Mouse (Mus musculus): ENCODE results near the gene Slc16a5.
"Not testable (repeated sequence)": the region's sequence is repeated elsewhere in the genome, so short reads cannot be mapped to it uniquely, and the experiment has no call there.

Slc16a5 gene

GRCm38 (mm10) chr11:115447321-115447885 is 14.9 kb upstream of the Slc16a5 start:
- DNase-seq (ENCODE audit: low read depth, low spot score): no peak

- DNase-seq (ENCODE audit: low read depth, low spot score): no peak
Observed at GRCm38 (mm10) chr11:115448075-115448474, 14.2 kb upstream of the Slc16a5 start.

GRCm38 (mm10) chr11:115448998-115449397 is 13.3 kb upstream of the Slc16a5 start:
- DNase-seq (ENCODE audit: low read depth, low spot score): no peak

GRCm38 (mm10) chr11:115450176-115450575 is 12.1 kb upstream of the Slc16a5 start:
- DNase-seq (ENCODE audit: low read depth, low spot score): no peak

- DNase-seq (ENCODE audit: low read depth, low spot score): no peak
Observed at GRCm38 (mm10) chr11:115451781-115452241, 10.5 kb upstream of the Slc16a5 start.

- DNase-seq (ENCODE audit: low read depth, low spot score): no peak
Observed at GRCm38 (mm10) chr11:115452281-115452860, 9.9 kb upstream of the Slc16a5 start.

- DNase-seq (ENCODE audit: low read depth, low spot score): no peak
Observed at GRCm38 (mm10) chr11:115453306-115453705, 9.0 kb upstream of the Slc16a5 start.

- not testable (repeated sequence) for DNase-seq (ENCODE audit: low read depth, low spot score)
Observed at GRCm38 (mm10) chr11:115454822-115455221, 7.5 kb upstream of the Slc16a5 start.

GRCm38 (mm10) chr11:115455619-115456018 is 6.7 kb upstream of the Slc16a5 start:
- no peak for DNase-seq (ENCODE audit: low read depth, low spot score)

- no peak for DNase-seq (ENCODE audit: low read depth, low spot score)
Observed at GRCm38 (mm10) chr11:115456182-115456581, 6.1 kb upstream of the Slc16a5 start.

- no peak for DNase-seq (ENCODE audit: low read depth, low spot score)
Observed at GRCm38 (mm10) chr11:115457405-115457804, 4.9 kb upstream of the Slc16a5 start.

- DNase-seq (ENCODE audit: low read depth, low spot score): no peak
Observed at GRCm38 (mm10) chr11:115460976-115461375, 1.3 kb upstream of the Slc16a5 start.

- DNase-seq (ENCODE audit: low read depth, low spot score): no peak
Observed at GRCm38 (mm10) chr11:115461846-115462242, 430 bp upstream of the Slc16a5 start.

GRCm38 (mm10) chr11:115463397-115463796 is 1.1 kb downstream of the Slc16a5 start:
- DNase-seq (ENCODE audit: low read depth, low spot score): no peak

- no peak for DNase-seq (ENCODE audit: low read depth, low spot score)
Observed at GRCm38 (mm10) chr11:115464851-115465250, 2.6 kb downstream of the Slc16a5 start.

- DNase-seq (ENCODE audit: low read depth, low spot score): peak; percentile 85
Observed at GRCm38 (mm10) chr11:115467217-115467618, 4.9 kb downstream of the Slc16a5 start.

- no peak for DNase-seq (ENCODE audit: low read depth, low spot score)
Observed at GRCm38 (mm10) chr11:115472183-115472582, 9.9 kb downstream of the Slc16a5 start.

GRCm38 (mm10) chr11:115473626-115474275 is 11.5 kb downstream of the Slc16a5 start:
- DNase-seq (ENCODE audit: low read depth, low spot score): peak; percentile 99

- DNase-seq (ENCODE audit: low read depth, low spot score): peak; percentile 99
Observed at GRCm38 (mm10) chr11:115475025-115475757, 12.9 kb downstream of the Slc16a5 start, which contains the start of gene Armc7. Gene Armc7, plus strand, starts transcription at chr11:115475667.

GRCm38 (mm10) chr11:115475758-115476237 is 13.5 kb downstream of the Slc16a5 start:
- DNase-seq (ENCODE audit: low read depth, low spot score): peak; percentile 26

- DNase-seq (ENCODE audit: low read depth, low spot score): not testable (repeated sequence)
Observed at GRCm38 (mm10) chr11:115476630-115477029, 14.4 kb downstream of the Slc16a5 start.

GRCm38 (mm10) chr11:115477388-115477787 is 15.1 kb downstream of the Slc16a5 start:
- DNase-seq (ENCODE audit: low read depth, low spot score): not testable (repeated sequence)

All from 3T3-L1 (cell line).